Mouse (Mus musculus) CH12.LX (cell line): ENCODE data around the gene Prr29. TPM values are rescaled to one million over a fixed set of nuclear protein-coding genes. Genes with fewer than 3 reads are reported as not detected.

ENCODE experiments used
- DNase-seq: peaks from one replicate; pipeline ENCODE4 v3.0.0-alpha.2; 2013; ENCODE audit errors: extremely low read depth
- H3K27ac ChIP-seq: 2 replicates; pipeline ENCODE4 v1.5.1; 2012; ENCODE audit warnings: low read depth, mild to moderate bottlenecking, control low read depth, moderate library complexity; ENCODE audit not compliant: insufficient read depth
- H3K27me3 ChIP-seq: replicated peaks from 2 replicates; pipeline ENCODE3; 2012; ENCODE audit warnings: inconsistent platforms
- H3K36me3 ChIP-seq, 2 experiments: replicated peaks in 1 of 2; 2 replicates each; pipeline versions ENCODE3 to v1.6.1; 2012; ENCODE audit warnings: inconsistent platforms in 1 of 2, low read length in 1 of 2, mild to moderate bottlenecking in 1 of 2, mixed read lengths in 1 of 2, moderate library complexity in 1 of 2; ENCODE audit not compliant: control insufficient read depth in 1 of 2, insufficient read depth in 1 of 2
- H3K4me1 ChIP-seq, 2 experiments: 2 replicates each; pipeline ENCODE4 v1.6.1; 2012; ENCODE audit warnings: inconsistent platforms in 1 of 2, moderate library complexity in 1 of 2; ENCODE audit not compliant: insufficient read depth in 2 of 2, control insufficient read depth in 1 of 2
- H3K4me2 ChIP-seq: 2 replicates; pipeline ENCODE4 v1.6.1; 2012; ENCODE audit warnings: low read depth, mild to moderate bottlenecking, control low read depth; ENCODE audit not compliant: poor library complexity, insufficient read depth, severe bottlenecking
- H3K4me3 ChIP-seq, 3 experiments: fragments of 150-350 bp in 1 of 3; sonication (generic) in 1 of 3; replicated peaks in 1 of 3; 2 replicates each; pipeline versions ENCODE3 to v1.5.1; 2011 to 2012; ENCODE audit warnings: low read depth in 2 of 3, low read length in 2 of 3, mild to moderate bottlenecking in 2 of 3, moderate library complexity in 2 of 3, control low read depth in 1 of 3, improper control_type of control experiment in 1 of 3, inconsistent platforms in 1 of 3, mixed read lengths in 1 of 3; ENCODE audit not compliant: poor library complexity in 1 of 3
- H3K79me2 ChIP-seq: replicated peaks from 2 replicates; pipeline ENCODE4 v1.6.1; 2012; ENCODE audit warnings: mild to moderate bottlenecking, moderate library complexity; ENCODE audit not compliant: control insufficient read depth, poor library complexity, insufficient read depth, severe bottlenecking; ENCODE audit errors: extremely low read depth
- H3K9ac ChIP-seq: 2 replicates; pipeline ENCODE4 v1.6.1; 2012; ENCODE audit warnings: low read depth, mild to moderate bottlenecking, control low read depth, moderate library complexity; ENCODE audit not compliant: insufficient read depth
- H3K9me3 ChIP-seq: replicated peaks from 2 replicates; pipeline ENCODE3; 2012; ENCODE audit warnings: low read length, inconsistent platforms, mixed read lengths
- BHLHE40 ChIP-seq: IDR thresholded peaks from 2 replicates; pipeline ENCODE4 v1.6.1; 2011; ENCODE audit warnings: mild to moderate bottlenecking, low read depth, low read length, improper control_type of control experiment
- CTCF ChIP-seq, 2 experiments: IDR thresholded peaks in 1 of 2; conservative IDR thresholded peaks in 1 of 2; 2 replicates each; pipeline ENCODE4 v1.5.1; 2011 to 2012; ENCODE audit warnings: low read depth in 2 of 2, low read length in 2 of 2, improper control_type of control experiment in 1 of 2, inconsistent platforms in 1 of 2, mild to moderate bottlenecking in 1 of 2, moderate library complexity in 1 of 2
- ELF1 ChIP-seq: IDR thresholded peaks from 2 replicates; pipeline ENCODE4 v1.6.1; 2014; ENCODE audit warnings: low read depth, mild to moderate bottlenecking, inconsistent platforms, low read length, improper control_type of control experiment
- EP300 ChIP-seq: IDR thresholded peaks from 2 replicates; pipeline ENCODE4 v1.6.1; 2011; ENCODE audit warnings: low read length, improper control_type of control experiment
- ETS1 ChIP-seq: conservative IDR thresholded peaks from 2 replicates; pipeline ENCODE4 v1.6.1; 2012; ENCODE audit warnings: low read depth, mild to moderate bottlenecking, inconsistent platforms, low read length, improper control_type of control experiment, moderate library complexity
- HCFC1 ChIP-seq: IDR thresholded peaks from 2 replicates; pipeline ENCODE4 v1.6.1; 2012; ENCODE audit warnings: low read depth, mild to moderate bottlenecking, inconsistent platforms, low read length, improper control_type of control experiment
- IRF4 ChIP-seq: IDR thresholded peaks from 2 replicates; pipeline ENCODE4 v1.6.1; 2014; ENCODE audit warnings: low read depth, mild to moderate bottlenecking, inconsistent platforms, low read length, improper control_type of control experiment
- JUN ChIP-seq: IDR thresholded peaks from 2 replicates; pipeline ENCODE4 v1.6.1; 2011; ENCODE audit warnings: low read depth, mild to moderate bottlenecking, low read length, improper control_type of control experiment, moderate library complexity; ENCODE audit not compliant: insufficient read depth
- JUND ChIP-seq: conservative IDR thresholded peaks from 2 replicates; pipeline ENCODE4 v1.6.1; 2011; ENCODE audit warnings: low read depth, low read length, improper control_type of control experiment
- KAT2A ChIP-seq: IDR thresholded peaks from 2 replicates; pipeline ENCODE4 v1.6.1; 2012; ENCODE audit warnings: low read length, improper control_type of control experiment, inconsistent platforms; ENCODE audit not compliant: insufficient replicate concordance
- MAX ChIP-seq: IDR thresholded peaks from 2 replicates; pipeline ENCODE4 v1.6.1; 2011; ENCODE audit warnings: low read length, improper control_type of control experiment
- MEF2A ChIP-seq: IDR thresholded peaks from 2 replicates; pipeline ENCODE4 v1.6.1; 2014; ENCODE audit warnings: low read depth, mild to moderate bottlenecking, inconsistent platforms, low read length, improper control_type of control experiment, borderline replicate concordance
- MXI1 ChIP-seq: IDR thresholded peaks from 2 replicates; pipeline ENCODE4 v1.6.1; 2011; ENCODE audit warnings: mild to moderate bottlenecking, low read depth, low read length, improper control_type of control experiment
- MYC ChIP-seq: IDR thresholded peaks from 2 replicates; pipeline ENCODE4 v1.6.1; 2011; ENCODE audit warnings: low read depth, mild to moderate bottlenecking, improper control_type of control experiment, low read length
- NELFE ChIP-seq: IDR thresholded peaks from 2 replicates; pipeline ENCODE4 v1.6.1; 2011; ENCODE audit warnings: low read depth, low read length, improper control_type of control experiment
- NRF1 ChIP-seq: IDR thresholded peaks from 2 replicates; pipeline ENCODE4 v1.6.1; 2014; ENCODE audit warnings: low read depth, mild to moderate bottlenecking, inconsistent platforms, low read length, improper control_type of control experiment, moderate library complexity
- POLR2AphosphoS2 ChIP-seq: IDR thresholded peaks from 2 replicates; pipeline ENCODE4 v1.6.1; 2011; ENCODE audit warnings: low read depth, low read length, improper control_type of control experiment
- RAD21 ChIP-seq: IDR thresholded peaks from 2 replicates; pipeline ENCODE4 v1.6.1; 2011; ENCODE audit warnings: low read depth, mild to moderate bottlenecking, low read length, improper control_type of control experiment, moderate library complexity
- SIN3A ChIP-seq: IDR thresholded peaks from 2 replicates; pipeline ENCODE4 v1.6.1; 2012; ENCODE audit warnings: low read length, improper control_type of control experiment, inconsistent platforms
- SMC3 ChIP-seq: IDR thresholded peaks from 2 replicates; pipeline ENCODE4 v1.6.1; 2011; ENCODE audit warnings: low read depth, low read length, improper control_type of control experiment
- TBP ChIP-seq: conservative IDR thresholded peaks from 2 replicates; pipeline ENCODE4 v1.6.1; 2011; ENCODE audit warnings: low read depth, low read length, improper control_type of control experiment
- TCF12 ChIP-seq: IDR thresholded peaks from 2 replicates; pipeline ENCODE4 v1.6.1; 2014; ENCODE audit warnings: low read depth, mild to moderate bottlenecking, inconsistent platforms, low read length, improper control_type of control experiment
- ZC3H11A ChIP-seq: IDR thresholded peaks from 2 replicates; pipeline ENCODE4 v1.6.1; 2012; ENCODE audit warnings: low read depth, mild to moderate bottlenecking, inconsistent platforms, low read length, improper control_type of control experiment
- ZKSCAN1 ChIP-seq: IDR thresholded peaks from 2 replicates; pipeline ENCODE4 v1.6.1; 2012; ENCODE audit warnings: low read depth, inconsistent platforms, low read length, improper control_type of control experiment, borderline replicate concordance
- ZMIZ1 ChIP-seq: IDR thresholded peaks from 2 replicates; pipeline ENCODE4 v1.6.1; 2012; ENCODE audit warnings: low read depth, mild to moderate bottlenecking, inconsistent platforms, low read length, improper control_type of control experiment
- dilution Hi-C: fragments of 300-500 bp; cut with MboI; formaldehyde crosslinking; loops from 2 replicates; pipeline ENCODE4 v1.14.3; 2020; ENCODE audit warnings: low sequenced_read_pairs; ENCODE audit not compliant: extremely low pct_unique_long_range_greater_than_20kb, extremely low pct_ligation_motif_present
- in situ Hi-C: fragments of 300-500 bp; cut with MboI; formaldehyde crosslinking; loops from 3 replicates; pipeline ENCODE4 v1.14.3; 2019; ENCODE audit warnings: low sequenced_read_pairs, low pct_ligation_motif_present, low pct_unique_long_range_greater_than_20kb, mixed read lengths
- polyA plus RNA-seq: library from polyadenylated mRNA; unstranded; fragments of >175 nt; gene quantifications from 2 replicates; pipeline ENCODE4 v1.2.1, GENCODE M21; 2012; ENCODE audit warnings: low read depth; ENCODE audit not compliant: insufficient read length
- total RNA-seq, 2 experiments: library from RNA; depleted of rRNA; stranded (reverse); fragments of 300-350 nt in 1 of 2; fragments of >200 nt in 1 of 2; gene quantifications; 2 replicates each; pipeline ENCODE4 v1.2.3; 2012 to 2014

The Prr29 gene
- total and polyA plus RNA-seq, 3 experiments, result 0.17 to 0.21 TPM; not detected in 1

- dilution Hi-C loops (no loop called here), in situ Hi-C loops (loop anchor here (5.0 kb wide), 1 partner anchor 64 kb away; no protein-coding TSS in a partner anchor)
- Histone ChIP-seq H3K4me1 (peaks cover 3 to 24% of the 10 kb centered on the region in 2 experiments; a peak in 2 of 4 replicates), H3K27ac (no peak overlapping the region), H3K4me3 (no peak overlapping the region), H3K9ac (no peak overlapping the region), H3K79me2 (no peaks in the 10 kb centered on the region; the same call in 1 of the 2 replicates), H3K36me3 (peaks cover 29 to 50% of the 10 kb centered on the region in 2 experiments), H3K4me2 (no peak overlapping the region), H3K27me3 (no peaks in the 10 kb centered on the region), H3K9me3 (no peaks in the 10 kb centered on the region)
- DNase-seq, result peak; percentile 89
- TF ChIP-seq TBP (no peak), ETS1 (no peak), ZMIZ1 (peak; percentile 16; the same call in 1 of the 2 replicates), ZKSCAN1 (peak; percentile 69), BHLHE40 (peak; percentile 62; the same call in 1 of the 2 replicates), NRF1 (no peak), KAT2A (no peak), JUND (0 out of 2 replicates have a peak, but pooled peaks have one; percentile 14), SMC3 (peak; percentile 88), ELF1 (peak; percentile 14; the same call in 1 of the 2 replicates), RAD21 (peak; percentile 97), MYC (peak; percentile 61; the same call in 1 of the 2 replicates), ZC3H11A (peak; percentile 11; the same call in 1 of the 2 replicates), JUN (no peak), SIN3A (no peak), TCF12 (0 out of 2 replicates have a peak, but pooled peaks have one; percentile 54), MXI1 (0 out of 2 replicates have a peak, but pooled peaks have one; percentile 27), IRF4 (peak; percentile 69), CTCF (conservative IDR thresholded peaks at IDR 0.05 in 1 of 2, IDR thresholded peaks at IDR 0.05 in 1 of 2; ENCODE audit: low read depth in 2 of 2, low read length in 2 of 2) (peak; percentile 96 to 98), MEF2A (peak; percentile 45; the same call in 1 of the 2 replicates), NELFE (peak; percentile 63), POLR2AphosphoS2 (peak; percentile 51; the same call in 1 of the 2 replicates), MAX (peak; percentile 61), HCFC1 (no peak), EP300 (no peak)
Observed at GRCm38 (mm10) chr11:106391546-106392188, 26.4 kb downstream of the Prr29 start.
